Mouse (Mus musculus) heart, postnatal 4 days (tissue): ENCODE measurements around the gene Pola2. TPM values are rescaled to one million over a fixed set of nuclear protein-coding genes. Genes with fewer than 3 reads are reported as not detected.

Experiments
- DNase-seq: peaks from one replicate; pipeline ENCODE4 v3.0.0; 2021
- total RNA-seq, 2 experiments: library from RNA; stranded (reverse); gene quantifications; 2 replicates each; pipeline ENCODE4 v1.2.3; 2021

Gene Pola2
- total RNA-seq, result 10 to 100 TPM; 32.9 to 37.1 TPM

DNA sequence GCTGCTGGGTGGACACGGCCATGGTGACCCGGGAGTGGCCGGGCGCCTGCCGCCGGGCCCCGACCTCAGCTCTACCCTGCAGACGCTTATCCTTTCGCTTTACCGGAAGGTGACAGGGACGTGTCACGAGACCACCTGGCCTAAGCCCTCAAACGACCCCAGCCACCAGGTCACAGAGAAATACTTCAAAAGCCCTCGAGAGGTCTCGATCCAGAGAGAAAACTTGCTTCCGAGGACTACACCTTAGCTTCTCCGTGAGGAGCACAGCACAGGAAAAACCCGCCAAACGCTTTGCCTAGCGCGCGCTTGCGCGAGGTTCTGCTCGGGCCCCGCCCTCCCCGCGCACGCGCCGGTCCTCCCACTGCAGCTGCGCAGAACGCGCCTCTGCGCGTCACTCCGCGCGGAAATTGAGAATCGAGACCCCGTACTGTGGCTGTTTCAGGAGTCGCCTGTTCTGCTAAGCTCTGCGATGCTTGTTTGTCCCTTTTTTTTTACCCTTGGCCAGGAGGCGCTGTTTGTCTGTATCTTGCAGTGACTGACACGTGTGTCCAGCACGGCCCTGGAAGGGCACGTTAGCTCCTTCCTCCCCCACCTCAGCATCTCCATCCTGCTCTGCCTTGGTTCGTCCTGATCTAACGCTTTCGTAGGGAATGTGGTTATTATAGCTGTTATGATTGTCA lies at the start of gene Pola2:
Pola2 (minus strand) TSS at position 320 of the 680 bp plus-strand sequence.
- peak; percentile 92 for DNase-seq

DNA sequence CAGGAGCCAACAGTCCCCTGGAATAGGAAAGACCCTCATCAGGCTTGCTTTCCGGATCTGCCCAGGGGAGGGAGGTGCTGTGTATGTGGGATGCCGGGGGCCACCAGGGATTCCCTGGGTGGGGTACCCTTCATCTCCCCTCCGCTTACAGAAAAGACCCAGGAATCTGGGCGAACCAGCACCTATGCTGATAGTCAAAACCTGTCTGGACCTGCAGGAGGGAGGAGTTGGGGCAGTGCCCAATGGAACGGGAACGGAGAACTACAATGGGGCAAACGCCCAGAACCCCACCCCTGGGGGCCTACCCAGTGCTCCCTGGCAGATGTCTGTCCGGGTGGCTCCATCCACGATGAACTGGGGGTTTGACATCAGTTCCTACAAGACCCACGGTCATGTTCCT lies 49.7 kb upstream of the Pola2 start:
- no peak for DNase-seq

DNA sequence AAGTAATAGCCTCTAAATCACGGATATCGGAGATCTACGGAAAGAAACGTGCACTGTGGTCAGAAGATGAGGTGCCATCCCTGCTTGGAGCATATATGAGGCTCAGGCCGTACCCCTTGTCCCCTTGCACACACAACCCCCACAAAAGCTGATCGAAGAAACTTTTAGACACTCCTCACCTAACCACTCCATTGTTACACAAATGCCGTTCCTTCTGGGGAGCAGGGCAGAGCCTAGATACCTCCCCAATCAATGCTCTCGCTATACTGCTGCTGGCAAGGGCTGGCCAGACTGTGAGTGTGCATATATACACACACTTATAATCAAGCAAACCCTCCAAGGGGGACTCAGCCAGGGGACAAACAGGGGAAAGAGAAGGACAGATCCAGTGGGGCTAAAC lies 45.1 kb upstream of the Pola2 start:
- no peak for DNase-seq

DNA sequence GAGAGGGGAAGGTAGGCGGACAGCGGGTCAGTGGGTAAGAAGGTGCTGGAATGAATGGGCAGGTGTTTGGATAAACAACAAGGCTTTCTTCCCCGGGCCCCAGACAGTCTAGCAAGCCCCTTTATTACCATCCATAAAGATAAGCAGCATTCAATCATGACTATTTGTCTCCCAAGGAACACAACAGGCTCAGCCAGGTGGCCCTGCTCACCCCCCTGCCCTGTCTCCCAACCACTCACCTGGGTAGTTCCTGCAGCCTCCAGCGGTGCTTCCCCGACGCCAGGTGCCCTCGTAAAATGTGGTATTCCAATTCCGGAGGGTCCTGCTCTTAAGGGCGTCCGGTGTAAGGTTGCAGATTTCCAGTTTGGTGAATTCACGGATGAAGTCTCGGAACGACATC lies 43.0 kb upstream of the Pola2 start:
- DNase-seq, result no peak

DNA sequence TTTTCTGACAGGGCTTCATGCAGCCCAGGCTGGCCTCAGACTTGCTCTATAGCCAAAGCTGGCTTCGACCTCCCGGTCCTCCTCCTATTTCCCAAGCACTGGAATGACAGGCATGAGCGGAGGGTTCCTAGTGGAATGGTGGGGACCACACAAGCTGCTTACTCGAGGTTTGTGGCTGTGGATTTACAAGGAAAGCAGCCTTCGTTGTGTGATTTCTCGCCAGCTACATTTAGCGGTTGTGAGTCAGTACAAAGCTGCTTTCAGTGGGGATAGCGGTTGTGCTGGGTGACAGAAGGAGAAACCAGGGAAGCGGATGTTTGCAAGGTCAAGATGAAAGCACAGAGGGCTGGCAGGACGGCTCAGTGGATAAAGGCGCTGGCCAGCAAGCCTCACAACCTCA lies 41.5 kb upstream of the Pola2 start:
- DNase-seq, result no peak

DNA sequence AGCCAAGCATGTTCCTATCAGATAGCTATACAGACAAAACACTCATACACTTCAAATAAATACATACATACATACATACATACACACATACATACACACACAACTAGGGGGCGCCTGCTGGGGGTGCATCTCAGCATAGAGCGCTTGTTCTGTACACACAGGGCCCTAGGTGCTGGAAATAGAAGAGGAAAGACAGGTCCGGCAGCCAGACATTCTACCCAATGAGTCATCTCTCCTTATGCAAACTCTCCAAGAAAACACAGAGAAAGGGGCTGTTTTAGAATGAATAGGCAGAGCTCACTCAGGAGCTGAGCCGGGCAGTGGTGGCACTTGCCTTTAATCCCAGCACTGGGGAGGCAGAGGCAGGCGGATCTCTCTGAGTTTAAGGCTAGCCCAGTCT lies 36.0 kb upstream of the Pola2 start:
- no peak for DNase-seq

DNA sequence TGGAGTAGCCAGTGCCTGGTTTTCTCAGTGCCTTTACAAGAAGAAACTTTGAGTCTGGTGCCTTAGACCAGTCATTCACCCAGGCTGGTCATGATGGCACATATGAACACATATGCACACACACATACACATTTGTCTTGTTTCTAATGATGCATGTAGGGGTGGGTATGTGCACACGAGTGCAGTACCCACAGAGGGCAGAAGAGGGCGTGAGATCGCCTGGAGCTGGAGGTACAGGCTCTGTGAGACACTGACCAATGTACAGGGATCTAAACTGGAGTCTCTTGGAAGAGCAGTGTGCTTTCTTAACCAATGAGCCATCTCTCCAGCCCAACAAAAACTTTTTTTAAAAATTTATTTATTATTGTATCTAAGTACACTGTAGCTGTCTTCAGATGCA lies 34.2 kb upstream of the Pola2 start:
- DNase-seq, result no peak

DNA sequence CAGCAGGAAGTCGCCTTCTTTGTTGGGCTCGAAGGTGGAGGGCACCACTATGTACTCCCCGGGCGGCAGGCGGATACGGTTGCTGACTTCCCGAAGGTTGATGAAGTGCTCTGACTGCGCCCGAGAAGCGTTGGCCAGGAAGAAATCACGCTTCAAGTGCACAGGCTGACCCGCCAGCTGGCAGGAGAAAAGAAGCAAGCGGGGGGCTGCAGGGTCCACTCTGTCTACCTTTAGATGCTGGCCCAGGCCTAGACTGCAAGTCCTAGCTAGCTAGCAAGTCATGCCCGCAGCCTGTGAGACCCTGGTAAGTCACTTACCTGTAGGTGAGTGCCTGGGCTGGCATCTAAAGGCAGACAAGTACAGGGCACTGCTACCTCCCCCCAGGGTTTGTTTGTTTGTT lies 30.7 kb upstream of the Pola2 start:
- no peak for DNase-seq

DNA sequence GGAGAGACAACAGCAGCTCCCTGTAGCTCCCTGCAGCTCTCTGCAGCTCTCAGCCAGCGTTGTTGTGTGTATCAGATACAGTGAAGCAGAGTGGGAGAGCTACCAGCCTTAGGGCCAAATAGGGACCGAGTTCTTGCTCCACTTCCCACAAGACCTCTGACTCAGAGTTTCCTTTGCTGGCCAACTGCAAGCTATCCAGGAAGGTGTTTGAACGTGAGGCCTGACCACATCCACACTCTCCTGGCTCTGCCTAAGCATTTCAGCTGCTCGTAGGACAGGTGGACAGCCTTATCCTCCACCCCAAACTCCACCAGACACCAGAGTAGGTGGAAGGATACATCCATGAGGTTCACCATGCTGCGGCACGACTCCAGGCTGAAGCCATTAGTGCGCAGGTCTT lies 28.0 kb upstream of the Pola2 start:
- no peak for DNase-seq

DNA sequence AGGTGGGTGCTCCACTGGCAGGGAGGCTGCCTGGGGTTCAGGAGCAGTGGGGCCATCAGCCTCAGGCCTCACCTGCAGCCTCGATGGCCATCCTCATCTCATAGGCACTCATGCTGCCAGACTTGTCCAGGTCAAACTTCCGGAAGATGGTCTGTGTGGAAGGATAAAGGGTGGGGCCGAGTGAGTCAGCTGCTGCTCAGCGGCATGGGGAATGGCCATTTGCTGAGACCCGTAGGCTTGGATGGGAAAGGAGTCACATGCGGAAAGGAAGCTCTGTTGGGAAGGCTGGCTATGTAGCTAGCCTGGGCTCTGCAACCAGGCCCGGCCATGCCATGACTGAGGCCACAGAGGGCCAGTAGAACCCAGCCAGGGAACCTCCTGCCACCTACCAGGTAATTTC lies 27.5 kb upstream of the Pola2 start:
- no peak for DNase-seq

DNA sequence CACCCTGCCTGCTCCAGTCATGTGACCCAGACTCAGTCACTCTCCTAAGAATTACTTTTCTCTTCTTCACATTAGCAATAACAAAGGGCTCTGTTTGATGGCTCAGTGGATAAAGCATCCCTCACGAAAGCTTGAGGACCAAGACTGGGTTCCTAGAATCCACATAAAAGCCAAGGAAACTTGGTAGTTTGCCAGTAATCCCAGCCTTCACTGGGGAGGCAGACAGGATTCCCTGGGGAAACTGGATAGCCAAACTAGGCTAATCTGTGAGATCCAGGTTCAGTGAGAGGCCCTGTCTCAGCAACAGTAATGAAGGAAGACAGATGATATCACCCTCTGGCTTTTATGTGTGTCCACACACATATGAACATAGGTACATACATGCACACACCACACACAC lies 26.9 kb upstream of the Pola2 start:
- DNase-seq, result no peak

DNA sequence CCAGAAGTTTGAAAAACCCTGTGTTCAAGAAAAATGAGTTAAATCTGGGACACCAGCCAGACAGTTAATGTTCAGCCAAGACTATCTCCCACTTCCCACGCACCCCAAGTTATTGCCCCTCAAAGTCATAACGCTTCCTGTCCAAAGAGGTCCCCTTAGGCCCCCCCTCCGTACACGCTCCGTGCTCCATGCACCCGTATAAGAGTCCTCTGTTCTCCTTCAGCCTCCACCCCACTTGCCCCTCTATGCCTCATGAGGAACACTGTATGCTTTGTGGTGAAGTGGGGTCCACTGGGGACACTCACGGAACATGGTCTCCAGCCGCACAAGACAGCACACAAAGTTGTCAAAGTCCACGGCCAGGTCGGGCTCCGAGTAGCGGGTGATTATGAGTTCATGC lies 26.0 kb upstream of the Pola2 start:
- no peak for DNase-seq

DNA sequence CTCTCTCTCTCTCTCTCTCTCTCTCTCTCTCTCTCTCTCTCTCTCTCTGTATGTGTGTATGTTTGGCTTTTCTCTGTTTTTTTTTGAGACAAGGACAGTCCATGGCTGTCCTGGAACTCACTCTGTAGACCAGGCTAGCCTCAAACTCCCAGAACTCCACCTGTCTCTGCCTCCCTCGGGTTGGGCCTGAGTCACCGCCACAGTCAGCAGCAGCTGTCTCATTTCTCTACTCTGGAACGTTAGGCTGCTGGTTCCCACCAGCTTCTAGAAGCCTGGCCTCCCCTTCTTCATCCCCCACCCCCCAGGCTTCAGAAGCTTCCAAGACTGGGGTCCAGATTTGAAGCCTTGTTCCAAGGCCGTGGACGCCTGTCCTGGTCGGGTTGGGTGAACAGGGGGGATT lies 25.6 kb upstream of the Pola2 start:
- DNase-seq, result no peak

DNA sequence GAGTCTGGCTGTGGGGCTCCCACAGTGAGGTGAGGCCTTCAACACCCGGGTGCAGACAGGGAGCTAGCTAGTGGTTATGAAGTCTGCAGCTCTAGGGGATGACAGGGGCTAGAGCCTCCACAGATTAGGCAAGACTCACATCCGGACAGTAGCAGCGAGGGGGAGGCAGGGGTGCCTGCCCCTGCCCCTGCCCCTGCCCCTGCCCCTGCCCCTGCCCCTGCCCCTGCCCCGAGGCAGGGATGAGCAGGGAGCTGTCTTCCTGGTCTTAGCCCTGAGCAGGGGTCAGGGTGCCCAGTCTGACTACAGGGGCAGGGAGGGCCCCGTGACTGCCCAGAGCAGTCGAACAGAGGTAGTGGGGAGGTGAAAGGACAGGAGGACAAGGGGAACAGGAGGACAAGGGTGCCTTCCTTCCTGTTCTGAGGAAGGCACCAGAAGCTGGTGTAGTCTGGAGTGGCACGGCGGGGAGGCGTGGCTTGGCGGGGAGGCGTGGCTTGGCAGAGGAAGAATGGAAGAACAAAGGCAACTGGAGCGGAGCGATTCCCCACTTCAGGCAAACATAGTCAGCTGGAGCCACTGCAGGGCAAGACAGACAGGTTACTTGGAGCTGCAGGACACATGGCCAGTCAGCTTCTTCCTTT lies 24.9 kb upstream of the Pola2 start:
- peak; percentile 76 for DNase-seq

DNA sequence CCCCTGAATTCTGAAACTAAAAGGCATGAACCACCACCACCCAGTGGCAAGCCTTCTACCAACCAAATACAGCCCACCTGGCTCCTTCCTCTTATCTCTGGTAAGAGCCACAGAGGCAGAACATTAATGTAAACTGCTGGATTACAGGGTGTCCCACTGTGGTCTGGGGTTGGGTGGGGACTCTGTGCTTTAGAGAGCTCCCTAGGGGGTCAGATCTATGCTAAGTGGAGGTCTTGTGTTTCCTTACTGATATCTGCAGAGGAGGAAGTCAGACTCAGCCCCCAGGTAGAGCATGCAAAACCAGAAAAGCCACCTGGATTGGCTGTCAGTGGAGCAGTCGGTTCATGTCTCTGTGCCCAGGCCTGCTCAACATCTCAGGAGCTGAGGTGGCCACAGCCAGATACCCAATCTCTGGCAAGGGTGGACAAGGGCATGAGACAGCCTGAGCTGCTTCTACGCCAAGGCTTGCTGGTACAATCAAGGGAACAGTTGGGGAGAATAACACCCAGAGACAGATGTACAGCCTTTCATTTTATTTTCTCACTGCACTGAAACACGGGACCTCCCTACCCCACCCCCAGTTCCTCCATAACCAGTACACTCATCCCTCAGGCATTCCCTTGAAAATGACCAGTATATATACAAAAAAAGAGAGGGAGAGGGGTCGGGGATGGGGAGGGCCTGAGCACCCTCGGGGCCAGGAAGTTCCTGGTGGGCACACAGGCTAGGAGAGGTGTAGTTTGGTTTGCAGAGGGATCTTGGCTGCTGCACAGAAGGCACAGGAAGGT lies 24.2 kb upstream of the Pola2 start:
- no peak for DNase-seq

DNA sequence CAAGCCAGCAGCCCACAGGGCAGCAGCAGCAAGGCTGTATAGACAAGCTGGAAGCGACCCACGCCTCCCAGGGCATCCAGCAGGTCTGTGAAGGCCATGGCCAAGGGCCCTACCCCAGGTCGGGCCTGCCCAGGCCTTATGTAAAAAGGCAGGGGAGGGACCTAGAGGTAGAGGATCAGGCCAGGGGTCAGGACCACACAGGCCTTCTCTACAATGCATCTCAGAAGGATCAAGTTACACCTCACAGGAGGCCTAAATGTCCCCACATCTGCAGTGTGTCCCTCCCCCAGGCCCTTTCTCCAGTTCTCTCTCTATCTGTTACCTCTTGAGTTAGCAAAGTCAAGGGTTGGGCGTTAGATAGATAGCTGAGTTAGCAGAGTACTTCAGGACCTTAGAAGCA lies 22.0 kb upstream of the Pola2 start, which contains the start of gene Slc22a20:
Slc22a20 (minus strand) TSS at position 101 of the 400 bp plus-strand sequence.
- no peak for DNase-seq

DNA sequence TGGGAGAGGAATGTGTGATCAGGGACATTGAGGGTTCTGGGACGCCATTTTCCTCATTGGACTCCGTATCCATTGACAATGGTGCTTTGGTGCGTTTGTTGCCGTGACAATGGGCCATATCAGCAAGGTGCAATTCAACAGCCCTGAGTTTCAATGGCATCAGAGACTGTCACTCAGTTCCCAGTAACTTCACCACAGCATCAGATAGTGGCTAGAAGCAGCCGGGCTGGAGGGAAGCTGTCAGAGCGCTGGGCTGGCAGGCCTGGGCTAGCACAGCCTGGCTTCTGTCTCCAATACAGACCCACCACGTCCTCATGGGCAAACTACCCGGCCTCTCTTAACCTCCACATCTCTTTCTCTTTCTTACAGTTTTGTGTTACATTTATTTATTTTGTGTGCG lies 16.5 kb upstream of the Pola2 start:
- DNase-seq, result no peak

DNA sequence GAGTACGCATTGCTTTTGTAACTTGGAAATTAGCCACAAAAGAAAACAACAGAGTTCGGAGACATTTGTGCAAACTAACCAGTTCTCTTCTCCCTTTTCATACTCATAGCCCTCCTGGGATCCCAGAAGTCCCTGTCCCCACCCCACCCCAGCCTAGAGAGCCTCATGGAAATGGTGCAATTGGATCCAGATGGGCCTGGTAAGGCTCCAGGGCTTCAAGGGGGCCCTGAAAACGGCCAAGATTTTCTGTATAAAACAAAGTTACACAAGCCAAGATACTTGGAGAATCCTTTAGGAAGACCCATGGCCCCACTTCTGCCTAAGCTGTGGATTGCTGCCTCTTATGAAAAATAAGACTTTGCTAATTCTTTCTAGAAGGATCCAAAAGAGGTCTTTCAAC lies 13.7 kb upstream of the Pola2 start:
- no peak for DNase-seq

DNA sequence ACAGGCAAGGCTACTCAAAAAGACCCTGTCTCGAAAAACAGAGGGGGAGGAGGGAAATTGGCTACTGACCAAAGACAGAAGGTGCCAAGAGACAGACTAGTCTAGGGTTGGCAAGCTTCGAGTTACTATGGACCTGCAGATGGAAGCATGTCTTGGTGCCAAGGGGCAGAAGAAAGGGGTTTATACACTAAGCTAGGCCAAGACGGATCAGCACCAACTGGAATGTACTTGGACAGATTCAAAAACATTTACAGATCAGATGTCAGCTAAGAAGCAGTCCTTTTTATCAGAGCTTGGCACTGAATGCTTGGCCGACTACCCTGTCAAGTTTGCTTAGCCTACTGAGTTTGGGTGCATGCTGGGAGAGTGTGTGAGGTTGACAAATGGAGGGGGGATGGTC lies 11.7 kb upstream of the Pola2 start:
- DNase-seq, result no peak

DNA sequence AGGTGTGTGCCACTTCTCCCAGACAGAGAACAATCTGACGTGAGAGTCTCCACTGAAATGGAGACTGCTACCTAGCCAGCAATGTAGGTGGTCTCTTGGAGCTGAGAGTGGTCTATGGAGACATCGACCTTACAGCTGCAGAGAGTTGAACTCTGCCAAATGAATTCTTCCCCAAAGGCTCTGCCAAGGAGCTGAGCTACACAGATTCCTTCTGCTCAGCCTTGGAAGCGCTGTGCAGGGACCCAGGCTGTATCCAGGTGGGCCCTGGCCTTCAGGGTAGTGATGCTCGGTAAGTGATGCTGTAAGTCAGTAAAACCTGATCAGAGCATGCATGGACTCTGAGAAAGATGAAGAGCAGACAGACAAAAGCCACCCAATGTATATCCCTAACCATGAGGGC lies 11.1 kb upstream of the Pola2 start:
- DNase-seq, result no peak

DNA sequence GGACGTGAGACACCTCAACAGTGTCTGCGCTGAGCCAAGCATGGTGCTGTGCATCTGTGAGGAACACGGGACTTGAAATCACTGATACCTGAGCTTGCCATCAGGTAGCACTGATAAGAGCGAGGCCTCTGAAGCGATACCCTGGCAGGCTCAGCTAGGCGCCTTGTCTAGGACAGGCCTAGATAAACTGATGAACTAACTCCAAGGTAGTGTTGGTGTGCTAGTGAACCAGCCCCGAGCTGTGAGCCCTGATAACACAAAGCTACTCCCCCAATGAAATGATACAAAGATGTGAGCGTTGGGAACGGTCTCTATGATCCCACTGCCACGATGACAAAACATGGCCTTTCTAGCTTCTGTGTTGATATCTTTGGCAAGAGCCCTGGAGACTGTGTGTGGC lies 3.7 kb upstream of the Pola2 start:
- no peak for DNase-seq

DNA sequence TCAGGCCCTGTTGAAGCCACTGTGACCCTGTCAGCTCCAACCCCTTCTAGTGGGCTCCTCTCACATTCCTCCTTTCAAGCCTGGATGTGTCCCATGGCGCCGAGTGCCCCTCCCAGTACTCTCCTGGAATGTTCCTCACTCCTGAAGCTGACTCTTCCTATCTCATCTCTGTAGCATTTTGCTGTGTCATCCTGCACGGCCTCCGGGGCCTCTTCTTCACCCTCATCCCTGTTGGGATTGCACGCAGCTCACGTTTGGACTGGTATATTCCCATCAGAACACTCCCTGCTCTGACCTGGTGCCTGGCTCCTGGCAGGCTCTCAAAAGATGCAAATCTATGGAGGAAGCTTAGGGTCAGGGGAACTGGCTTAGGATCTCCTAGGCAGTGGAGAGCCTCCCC lies 2.8 kb upstream of the Pola2 start:
- DNase-seq, result no peak

DNA sequence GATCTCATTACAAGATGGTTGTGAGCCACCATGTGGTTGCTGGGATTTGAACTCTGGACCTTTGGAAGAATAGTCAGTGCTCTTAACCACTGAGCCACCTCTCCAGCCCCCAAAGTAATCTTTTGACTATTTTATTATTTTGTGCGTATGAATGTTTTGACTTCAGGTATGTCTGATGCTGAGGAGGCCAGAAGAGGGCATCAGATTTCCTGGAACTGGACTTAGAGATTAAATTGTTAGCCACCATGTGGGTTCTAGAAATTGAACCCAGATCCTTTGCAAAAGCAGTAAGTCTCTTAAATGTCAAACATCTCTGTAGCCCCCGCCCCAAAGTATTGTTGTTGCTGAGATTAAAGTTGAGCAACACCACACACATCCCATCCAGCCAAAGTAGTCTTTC lies 1.9 kb upstream of the Pola2 start:
- DNase-seq, result no peak

DNA sequence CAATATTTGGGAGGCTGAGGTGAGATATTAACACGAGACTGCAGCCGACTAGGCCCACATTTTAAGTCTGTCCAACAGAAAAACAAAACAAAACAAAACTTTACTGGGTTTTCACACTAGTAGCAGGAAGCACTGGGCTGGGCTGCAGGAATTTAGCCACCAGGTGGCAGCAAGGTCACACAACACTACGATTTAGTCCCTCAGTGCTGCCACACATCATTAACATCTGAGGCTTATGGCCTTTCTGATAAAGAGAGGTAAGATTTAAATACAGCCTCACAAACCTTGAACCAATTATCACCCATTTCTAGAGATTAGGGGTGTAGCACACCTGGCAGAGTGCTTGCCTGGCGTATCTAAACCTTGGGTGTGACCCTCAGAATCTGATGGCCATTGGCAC lies 1.3 kb upstream of the Pola2 start:
- peak; percentile 84 for DNase-seq
